Mouse (Mus musculus): ENCODE measurements at regions not wholly inside any gene's neighbourhood (a gene's known extent, or its start where the extent isn't known, plus 50 kb on each side); places are given as distances from the start of the nearest gene placed in this dataset.

GRCm38 (mm10) chr15:6995246-6995645, 95.2 kb upstream of the Lifr start:
- 71% methylated on average over 3 of the region's 3 CpGs for whole genome bisulfite sequencing
- Histone ChIP-seq H3K27me3 (ENCODE audit: control insufficient read depth, insufficient read depth, low read length) (no peaks in the 10 kb centered on the region), H3K4me1 (ENCODE audit: control insufficient read depth, insufficient read depth, low read length) (no peaks in the 10 kb centered on the region), H3K36me3 (ENCODE audit: control insufficient read depth, insufficient read depth, low read length) (no peaks in the 10 kb centered on the region), H3K4me3 (no peak overlapping the region), H3K79me2 (replicated peaks; ENCODE audit: control insufficient read depth, insufficient read depth, low read length) (no peaks in the 10 kb centered on the region), H3K27ac (no peak overlapping the region), H3K9ac (ENCODE audit: low read depth, low read length) (no peak overlapping the region)
- no peak for DNase-seq
- intact Hi-C loops (cut with DNase I): no loop called here
- TF ChIP-seq POLR2A (IDR thresholded peaks at IDR 0.05; ENCODE audit: insufficient read depth, low read depth, low read length) (no peak), CTCF (IDR thresholded peaks at IDR 0.05) (no peak), EP300 (IDR thresholded peaks at IDR 0.05; ENCODE audit: insufficient read depth, low read depth, low read length) (no peak)

DNA sequence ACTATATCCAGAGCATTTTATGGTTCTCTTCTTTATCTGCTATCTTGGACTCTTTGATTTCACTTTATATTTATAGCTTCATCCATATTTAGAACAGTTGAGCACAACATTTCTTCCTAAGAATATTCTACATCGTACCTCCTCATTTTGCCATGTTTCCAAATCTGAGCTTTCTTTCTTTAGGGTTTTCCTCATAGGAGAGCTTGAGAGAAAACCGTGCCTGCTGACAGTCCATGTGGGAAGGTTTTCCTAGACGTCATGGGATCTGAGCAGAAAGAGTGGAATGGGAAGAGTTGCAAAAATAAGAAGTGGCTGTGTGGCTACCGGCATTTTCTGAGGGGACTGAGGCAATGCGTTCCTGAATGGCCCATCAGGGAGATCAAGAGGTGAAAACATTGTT, 92.5 kb upstream of the Lifr start:
- DNase-seq: no peak
- Histone ChIP-seq H3K36me3 (ENCODE audit: control insufficient read depth, insufficient read depth, low read length) (no peaks in the 10 kb centered on the region), H3K79me2 (replicated peaks; ENCODE audit: control insufficient read depth, insufficient read depth, low read length) (no peaks in the 10 kb centered on the region), H3K27ac (no peak overlapping the region), H3K27me3 (ENCODE audit: control insufficient read depth, insufficient read depth, low read length) (no peaks in the 10 kb centered on the region), H3K9ac (ENCODE audit: low read depth, low read length) (no peak overlapping the region), H3K4me3 (no peak overlapping the region), H3K4me1 (ENCODE audit: control insufficient read depth, insufficient read depth, low read length) (no peaks in the 10 kb centered on the region)
- TF ChIP-seq CTCF (IDR thresholded peaks at IDR 0.05) (no peak), EP300 (IDR thresholded peaks at IDR 0.05; ENCODE audit: insufficient read depth, low read depth, low read length) (no peak), POLR2A (IDR thresholded peaks at IDR 0.05; ENCODE audit: insufficient read depth, low read depth, low read length) (no peak)
- WGBS: 78% methylated on average over 5 of the region's 5 CpGs
- intact Hi-C loops (cut with DNase I): no loop called here

DNA sequence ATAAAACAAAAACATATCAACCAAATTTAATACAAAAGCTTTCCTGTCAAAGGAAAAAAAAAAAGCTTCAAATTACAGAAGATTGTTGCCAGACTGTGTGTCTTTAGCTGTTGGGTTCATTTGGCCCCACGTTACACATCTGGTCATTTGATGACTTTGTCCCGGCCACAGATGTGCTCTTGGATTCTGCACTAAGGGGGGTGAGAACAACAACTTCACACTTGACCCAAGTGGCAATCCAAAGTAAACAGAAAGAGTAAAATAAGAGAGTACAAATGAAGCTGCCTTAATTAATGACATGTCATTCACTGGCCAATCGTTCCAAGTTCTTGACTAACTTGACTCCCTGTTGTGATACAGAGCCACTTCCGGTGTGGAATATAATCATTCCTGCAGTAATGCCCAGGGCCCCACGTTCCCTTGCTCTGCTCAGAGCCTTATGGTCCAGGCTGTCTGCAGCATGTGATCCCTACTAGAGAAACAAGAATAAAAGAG, 91.8 kb upstream of the Lifr start:
- TF ChIP-seq CTCF (IDR thresholded peaks at IDR 0.05) (no peak), EP300 (IDR thresholded peaks at IDR 0.05; ENCODE audit: insufficient read depth, low read depth, low read length) (no peak), POLR2A (IDR thresholded peaks at IDR 0.05; ENCODE audit: insufficient read depth, low read depth, low read length) (no peak)
- no peak overlapping the region for H3K9ac ChIP-seq (ENCODE audit: low read depth, low read length)
- H3K36me3 ChIP-seq (ENCODE audit: control insufficient read depth, insufficient read depth, low read length): no peaks in the 10 kb centered on the region
- H3K4me3 ChIP-seq: no peak overlapping the region
- H3K79me2 ChIP-seq (replicated peaks; ENCODE audit: control insufficient read depth, insufficient read depth, low read length): no peaks in the 10 kb centered on the region
- 71% methylated on average over 5 of the region's 5 CpGs for WGBS
- no peaks in the 10 kb centered on the region for H3K27me3 ChIP-seq (ENCODE audit: control insufficient read depth, insufficient read depth, low read length)
- intact Hi-C loops (cut with DNase I): no loop called here
- no peak overlapping the region for H3K27ac ChIP-seq
- no peaks in the 10 kb centered on the region for H3K4me1 ChIP-seq (ENCODE audit: control insufficient read depth, insufficient read depth, low read length)
- no peak for DNase-seq

DNA sequence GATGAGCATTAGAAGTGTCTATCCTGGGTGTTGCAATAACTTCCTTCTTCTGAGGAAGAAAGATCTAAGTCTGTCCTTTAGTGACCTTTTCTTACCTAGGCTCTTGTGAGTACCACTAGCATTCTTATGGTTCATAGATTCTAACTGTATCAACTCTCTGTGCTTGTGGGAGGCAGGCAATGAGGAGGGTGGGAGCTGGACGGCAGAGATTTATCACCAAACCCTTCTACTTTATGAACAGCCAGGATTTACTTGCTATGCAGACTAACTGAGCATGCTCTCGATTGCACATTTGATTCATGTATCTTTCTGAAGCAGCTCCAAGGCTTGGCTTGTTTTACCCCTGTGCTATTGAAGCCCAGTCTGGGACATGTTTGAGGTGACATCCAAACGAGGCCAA, 90.7 kb upstream of the Lifr start:
- no peak overlapping the region for H3K4me3 ChIP-seq

GRCm38 (mm10) chr15:7002226-7002625, 88.2 kb upstream of the Lifr start:
- H3K27ac ChIP-seq: no peak overlapping the region
- intact Hi-C loops (cut with DNase I): no loop called here

More for the DNA sequence above, 90.7 kb upstream of the Lifr start:
- no peak overlapping the region for H3K9ac ChIP-seq (ENCODE audit: low read depth, low read length)
- TF ChIP-seq EP300 (IDR thresholded peaks at IDR 0.05; ENCODE audit: insufficient read depth, low read depth, low read length) (no peak), CTCF (IDR thresholded peaks at IDR 0.05) (no peak), POLR2A (IDR thresholded peaks at IDR 0.05; ENCODE audit: insufficient read depth, low read depth, low read length) (no peak)
- H3K79me2 ChIP-seq (replicated peaks; ENCODE audit: control insufficient read depth, insufficient read depth, low read length): no peaks in the 10 kb centered on the region
- H3K27ac ChIP-seq: no peak overlapping the region
- no peaks in the 10 kb centered on the region for H3K36me3 ChIP-seq (ENCODE audit: control insufficient read depth, insufficient read depth, low read length)
- intact Hi-C loops (cut with DNase I): no loop called here
- no peak for DNase-seq
- no peaks in the 10 kb centered on the region for H3K27me3 ChIP-seq (ENCODE audit: control insufficient read depth, insufficient read depth, low read length)
- no peaks in the 10 kb centered on the region for H3K4me1 ChIP-seq (ENCODE audit: control insufficient read depth, insufficient read depth, low read length)
- 64% methylated on average over 3 of the region's 3 CpGs for WGBS

DNA sequence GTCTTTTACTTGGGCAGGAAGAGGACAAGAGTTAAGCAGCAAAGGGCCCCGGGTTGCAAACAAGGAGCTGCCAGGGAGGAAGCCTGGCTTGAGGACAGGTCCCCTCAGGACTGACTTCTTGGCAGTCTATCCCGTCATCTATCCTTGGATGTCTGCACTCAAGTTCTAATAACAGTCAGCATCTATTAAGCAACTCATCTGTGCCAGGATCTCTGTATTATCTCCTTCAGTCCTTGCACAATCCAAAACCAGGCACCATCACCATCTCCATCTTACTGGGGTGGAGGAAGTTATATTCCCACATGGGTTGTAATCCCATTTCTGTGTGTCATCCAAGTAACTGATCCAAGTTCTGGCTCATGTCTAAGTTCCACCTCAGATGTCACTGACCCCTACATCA, 87.1 kb upstream of the Lifr start:
- Histone ChIP-seq H3K27ac (no peak overlapping the region), H3K79me2 (replicated peaks; ENCODE audit: control insufficient read depth, insufficient read depth, low read length) (no peaks in the 10 kb centered on the region), H3K9ac (ENCODE audit: low read depth, low read length) (no peak overlapping the region), H3K36me3 (ENCODE audit: control insufficient read depth, insufficient read depth, low read length) (no peaks in the 10 kb centered on the region), H3K4me1 (ENCODE audit: control insufficient read depth, insufficient read depth, low read length) (no peaks in the 10 kb centered on the region), H3K4me3 (no peak overlapping the region), H3K27me3 (ENCODE audit: control insufficient read depth, insufficient read depth, low read length) (no peaks in the 10 kb centered on the region)
- DNase-seq: no peak
- 40% methylated on average over 2 of the region's 2 CpGs for whole genome bisulfite sequencing
- TF ChIP-seq EP300 (IDR thresholded peaks at IDR 0.05; ENCODE audit: insufficient read depth, low read depth, low read length): no peak
- TF ChIP-seq CTCF (IDR thresholded peaks at IDR 0.05): no peak
- no peak for TF ChIP-seq POLR2A (IDR thresholded peaks at IDR 0.05; ENCODE audit: insufficient read depth, low read depth, low read length)
- intact Hi-C loops (cut with DNase I): no loop called here

More at GRCm38 (mm10) chr15:7002226-7002625, 88.2 kb upstream of the Lifr start:
- Histone ChIP-seq H3K79me2 (replicated peaks; ENCODE audit: control insufficient read depth, insufficient read depth, low read length) (no peaks in the 10 kb centered on the region), H3K4me3 (no peak overlapping the region), H3K36me3 (ENCODE audit: control insufficient read depth, insufficient read depth, low read length) (no peaks in the 10 kb centered on the region), H3K27me3 (ENCODE audit: control insufficient read depth, insufficient read depth, low read length) (no peaks in the 10 kb centered on the region), H3K9ac (ENCODE audit: low read depth, low read length) (no peak overlapping the region), H3K4me1 (ENCODE audit: control insufficient read depth, insufficient read depth, low read length) (no peaks in the 10 kb centered on the region)
- TF ChIP-seq EP300 (IDR thresholded peaks at IDR 0.05; ENCODE audit: insufficient read depth, low read depth, low read length): no peak
- no peak for DNase-seq
- 56% methylated on average over 5 of the region's 5 CpGs for WGBS

Data from heart, adult 2 months (tissue).